Mouse (Mus musculus) layer of hippocampus, postnatal 14 days (tissue): ENCODE measurements around the gene Tmem240. TPM values are rescaled to one million over a fixed set of nuclear protein-coding genes. Genes with fewer than 3 reads are reported as not detected.
"Not testable (repeated sequence)": the region's sequence is repeated elsewhere in the genome, so short reads cannot be mapped to it uniquely, and the experiment has no call there.

Source experiments
- DNase-seq, 2 experiments: peaks; one replicate each; pipeline ENCODE4 v3.0.0; 2021 to 2022; ENCODE audit warnings: low spot score in 2 of 2, mixed read lengths in 1 of 2
- long read RNA-seq, 2 experiments: library from polyadenylated mRNA; stranded (forward); transcript quantifications; one replicate each; pipeline ENCODE4 v2.0.0; 2021
- total RNA-seq, 2 experiments: library from RNA; stranded (reverse); gene quantifications; 2 replicates each; pipeline ENCODE4 v1.2.3; 2021

Tmem240 gene
- total RNA-seq = 10 to 100 TPM; 41.6 to 45.7 TPM
- long read RNA-seq, experiment 1, full-length matches to known transcripts = 6 of 9 reads
- long read RNA-seq, experiment 1, partial matches to known transcripts = 0 of 9 reads
- long read RNA-seq, experiment 1, other reads (novel, unspliced or antisense) = 3 of 9 reads
- long read RNA-seq, experiment 2, full-length matches to known transcripts = 9 of 19 reads
- long read RNA-seq, experiment 2, partial matches to known transcripts = 1 of 19 reads
- long read RNA-seq, experiment 2, other reads (novel, unspliced or antisense) = 9 of 19 reads

DNA sequence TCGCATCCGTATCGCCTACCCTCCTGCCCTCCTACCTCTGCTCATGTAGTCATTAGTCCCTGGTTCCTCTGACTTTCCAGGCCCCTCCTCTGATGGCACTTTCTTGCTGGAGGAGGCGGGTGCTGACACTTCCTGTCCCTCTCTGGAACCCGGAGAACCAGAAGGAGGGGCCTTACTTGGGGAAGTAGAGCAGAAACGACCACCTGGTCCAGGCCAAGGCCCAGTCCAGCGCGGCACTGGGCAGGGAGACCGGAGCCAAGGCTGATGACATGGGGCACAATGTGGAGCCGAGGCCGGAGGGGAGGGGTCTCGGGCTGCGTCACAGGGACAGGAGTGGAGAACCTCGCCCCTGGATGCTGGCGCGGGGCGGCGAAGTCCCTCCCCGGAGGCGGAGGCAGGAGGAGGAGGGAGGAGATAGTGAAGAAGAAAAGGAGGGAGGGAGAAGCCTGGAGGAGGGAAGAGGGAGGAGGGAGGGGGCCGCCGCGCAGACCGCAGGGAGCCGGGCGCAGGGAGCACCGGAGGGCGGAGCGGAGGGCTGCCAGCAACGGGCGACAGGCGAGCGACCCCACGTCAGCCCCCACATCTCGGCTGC, at the start of gene Tmem240:
Gene Tmem240 (plus strand): TSS at position 451 of the 592 bp plus-strand sequence.
- DNase-seq = peak; percentile 86 to 92

DNA sequence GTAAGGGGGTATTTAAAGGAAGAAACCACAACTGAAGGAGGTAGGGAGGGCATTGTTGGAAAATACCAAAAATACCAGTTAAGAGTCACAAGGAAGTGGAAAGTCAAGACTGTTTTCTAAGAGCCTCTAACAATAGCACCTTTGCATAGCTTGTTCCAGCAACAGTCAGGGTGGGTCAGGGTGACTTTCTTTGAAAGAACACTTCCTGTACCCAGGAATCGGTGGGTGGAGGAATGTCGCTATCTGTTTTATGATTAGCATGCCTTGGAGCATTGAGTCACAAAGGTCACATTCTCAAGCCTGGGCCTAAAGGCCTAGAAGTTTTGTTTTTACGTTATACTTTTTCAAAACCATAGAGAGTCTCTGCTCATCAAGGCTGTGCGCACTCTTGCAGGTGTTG, 46.8 kb upstream of the Tmem240 start:
- not testable (repeated sequence) for DNase-seq

DNA sequence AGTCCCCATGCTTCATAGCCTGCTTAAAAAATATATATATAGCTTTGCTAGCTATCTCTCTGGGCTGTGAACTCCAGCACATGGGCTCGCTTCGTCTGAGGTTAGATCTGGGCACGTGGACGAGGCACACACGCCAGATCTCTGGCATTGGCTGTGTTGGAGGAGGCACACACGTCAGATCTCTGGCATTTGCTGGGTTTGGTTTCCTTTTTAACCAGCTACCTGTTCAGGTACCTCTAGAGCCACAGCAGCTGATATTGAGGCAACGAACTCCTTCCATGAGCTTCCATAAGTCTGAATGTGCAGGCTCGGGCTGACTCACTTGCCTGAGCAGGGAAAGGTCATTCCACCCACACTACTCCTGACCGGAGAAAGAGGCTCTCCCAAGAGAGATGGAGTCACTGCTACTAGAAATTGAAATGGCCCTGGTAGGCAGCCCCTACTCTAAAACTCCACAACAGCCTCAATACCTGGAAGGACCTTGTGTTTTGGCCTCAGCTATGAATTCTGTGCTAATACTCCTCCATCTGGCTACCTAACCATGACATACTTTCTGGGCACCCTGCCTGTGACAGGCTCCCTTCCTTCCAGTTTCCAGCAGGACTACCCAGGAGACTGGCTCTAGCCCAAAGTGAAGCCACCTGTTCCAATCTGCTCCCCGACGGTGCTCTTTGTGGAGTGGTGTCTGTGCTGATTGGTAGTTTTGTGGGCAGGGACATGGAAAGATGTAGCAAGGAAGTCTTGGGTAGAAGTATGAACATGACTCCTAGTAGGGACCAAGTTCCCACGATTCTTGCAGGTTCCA, 43.8 kb upstream of the Tmem240 start:
- DNase-seq = peak; percentile 67 to 88

DNA sequence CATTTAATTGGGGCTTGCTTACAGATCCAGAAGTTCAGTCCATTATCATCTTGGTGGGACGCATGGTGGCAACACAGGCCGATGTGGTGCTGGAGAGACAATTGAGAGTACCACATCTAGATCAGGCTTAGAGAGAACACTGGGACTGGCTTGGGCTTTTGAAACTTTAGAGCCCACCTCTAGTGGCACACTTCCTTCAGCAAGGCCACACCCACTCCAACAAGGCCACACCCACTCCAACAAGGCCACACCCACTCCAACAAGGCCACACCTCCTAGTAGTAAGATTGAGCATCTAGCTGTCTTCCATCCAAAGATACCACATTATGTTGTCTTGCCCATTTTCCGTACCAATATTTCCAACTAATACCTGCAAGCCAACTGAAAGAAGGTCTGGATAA, 42.2 kb upstream of the Tmem240 start:
- DNase-seq = no peak

DNA sequence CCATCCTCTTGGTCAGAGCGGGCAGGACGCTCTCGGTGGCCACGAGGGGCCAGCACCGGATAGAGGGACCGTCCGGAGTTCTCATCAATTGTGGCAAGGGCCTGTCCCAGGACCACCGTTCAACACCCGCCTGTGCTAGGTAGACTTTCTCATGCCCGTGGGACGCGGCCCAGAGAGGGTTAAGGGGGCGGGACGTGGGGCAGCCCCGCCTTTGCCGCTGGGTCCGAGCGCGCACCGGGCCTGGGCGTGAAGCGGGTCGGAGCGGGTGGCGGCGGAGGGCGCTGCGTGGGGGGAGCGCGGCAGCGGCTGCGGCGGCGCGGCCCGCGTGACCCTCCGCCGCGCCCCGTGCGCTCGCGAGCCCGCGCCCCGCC, 40.5 kb upstream of the Tmem240 start, which contains the start of gene Fndc10:
Gene Fndc10 (plus strand): TSS at position 232 of the 371 bp plus-strand sequence.
- peak; percentile 66 to 77 for DNase-seq

DNA sequence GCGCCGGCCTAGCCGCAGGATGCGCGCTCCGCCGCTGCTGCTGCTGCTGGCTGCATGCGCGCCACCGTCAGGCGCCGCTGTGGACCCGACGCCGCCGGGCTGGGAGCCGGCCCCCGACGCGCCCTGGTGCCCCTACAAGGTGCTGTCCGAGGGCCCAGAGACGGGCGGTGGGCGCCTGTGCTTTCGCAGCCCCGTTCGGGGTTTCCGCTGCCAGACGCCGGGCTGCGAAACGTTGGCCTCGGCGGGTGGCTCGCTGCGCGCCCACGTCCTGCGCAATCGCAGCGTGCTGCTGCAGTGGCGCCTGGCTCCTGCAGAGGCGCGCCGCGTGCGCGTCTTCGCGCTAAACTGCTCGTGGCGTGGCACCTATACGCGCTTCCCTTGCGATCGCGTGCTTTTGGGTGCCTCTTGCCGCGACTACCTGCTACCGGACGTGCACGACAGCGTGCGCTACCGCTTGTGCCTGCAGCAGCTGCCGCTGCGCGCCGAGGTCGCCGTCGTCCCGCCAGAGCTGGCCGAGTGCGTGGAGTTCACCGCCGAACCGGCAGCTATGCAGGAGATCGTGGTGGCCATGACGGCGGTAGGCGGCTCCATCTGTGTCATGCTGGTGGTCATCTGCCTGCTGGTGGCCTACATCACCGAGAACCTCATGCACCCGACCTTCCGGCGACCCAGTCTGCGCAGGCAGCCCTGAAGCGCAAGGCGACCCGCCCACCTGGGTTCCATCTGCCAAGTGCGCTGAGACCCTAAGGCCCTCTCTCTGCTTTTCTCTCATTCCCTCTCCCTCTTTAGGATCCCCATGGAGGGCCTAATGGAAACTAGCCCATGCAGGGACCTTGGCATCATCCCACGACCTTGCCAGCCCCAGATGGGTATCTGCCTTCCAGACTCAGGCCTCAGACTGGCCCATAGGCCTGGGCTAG, 39.9 kb upstream of the Tmem240 start:
- peak; percentile 77 to 79 for DNase-seq

DNA sequence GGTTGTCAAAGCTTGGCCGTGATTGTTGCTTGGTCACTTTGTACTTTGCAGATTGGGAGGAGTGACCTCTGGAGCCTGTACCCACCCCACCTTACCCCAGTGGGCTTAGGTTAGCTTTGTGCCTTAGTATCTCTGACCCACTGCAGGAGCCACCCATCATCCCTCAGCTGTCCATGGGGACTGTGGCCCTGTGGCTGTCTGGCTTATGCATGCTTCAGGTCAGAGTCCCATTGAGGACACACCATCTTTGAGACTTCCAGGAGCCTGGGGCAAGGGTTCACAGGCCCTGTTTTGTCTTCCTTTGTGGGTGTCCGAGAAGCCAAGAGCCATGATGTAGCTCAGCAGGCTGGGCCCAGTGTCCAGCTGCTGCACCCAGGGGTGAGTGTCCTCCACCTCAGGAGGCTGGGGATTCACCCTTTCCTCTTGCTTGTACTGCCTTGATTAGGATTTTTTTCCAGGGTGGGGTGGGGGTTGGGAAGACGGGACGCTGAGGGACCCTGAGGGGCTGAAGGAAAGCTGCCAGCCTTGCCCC, 39.0 kb upstream of the Tmem240 start:
- no peak for DNase-seq

GRCm38 (mm10) chr4:155696261-155697255, 38.0 kb upstream of the Tmem240 start:
- no peak for DNase-seq

DNA sequence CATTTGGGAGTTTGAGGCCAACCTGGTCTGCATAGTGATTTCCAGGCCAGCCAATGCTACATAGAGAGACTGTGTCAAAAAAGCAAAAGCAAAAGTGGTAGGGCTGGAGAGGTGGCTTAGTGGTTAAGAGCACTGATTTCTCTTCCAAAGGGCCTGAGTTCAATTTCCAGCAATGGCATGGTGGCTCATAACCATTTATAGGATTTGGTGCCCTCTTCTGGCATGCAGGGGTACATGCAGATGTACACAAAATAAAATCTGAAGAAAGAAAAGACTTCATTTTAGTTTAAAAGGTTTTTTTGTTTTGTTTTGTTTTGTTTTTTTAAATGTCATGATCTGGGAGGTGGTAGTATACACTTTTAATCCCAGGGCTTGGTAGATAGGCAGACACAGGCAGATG, 34.2 kb upstream of the Tmem240 start:
- DNase-seq = no peak

DNA sequence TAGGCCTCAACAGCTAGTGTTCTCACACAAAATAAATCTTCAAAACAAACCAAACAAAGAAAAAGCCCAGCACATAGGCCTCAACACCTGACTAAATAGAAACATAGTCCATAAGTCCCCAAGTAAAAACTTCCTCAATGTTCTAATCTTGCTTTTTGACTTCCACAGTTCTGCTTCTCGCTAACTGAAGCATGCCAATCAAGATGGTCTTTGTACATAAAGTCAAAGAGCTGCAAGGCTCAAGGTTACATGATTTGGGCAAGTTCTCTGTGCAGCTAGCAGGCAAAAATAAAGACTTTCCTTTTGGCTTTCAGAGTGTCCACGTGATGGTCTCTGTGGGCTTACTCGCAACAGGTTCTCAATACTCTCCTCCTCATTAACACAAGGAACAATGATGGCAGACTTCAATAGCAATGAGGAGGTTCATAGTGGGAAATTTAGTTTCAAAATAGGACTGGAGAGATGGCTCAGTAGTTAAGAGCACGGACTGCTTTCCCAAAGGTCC, 31.1 kb upstream of the Tmem240 start:
- no peak for DNase-seq

- peak; percentile 96 to 98 for DNase-seq
These were observed 29.6 kb upstream of the Tmem240 start, which contains the start of gene Ssu72 for GRCm38 (mm10) chr4:155704721-155705591. Ssu72 (plus strand) TSS chr4:155704800.

- DNase-seq = no peak
These were observed 29.0 kb upstream of the Tmem240 start for GRCm38 (mm10) chr4:155705592-155705929.

GRCm38 (mm10) chr4:155708582-155708981, 26.0 kb upstream of the Tmem240 start:
- no peak for DNase-seq

- DNase-seq = no peak
These were observed 25.6 kb upstream of the Tmem240 start for GRCm38 (mm10) chr4:155708988-155709387.

DNA sequence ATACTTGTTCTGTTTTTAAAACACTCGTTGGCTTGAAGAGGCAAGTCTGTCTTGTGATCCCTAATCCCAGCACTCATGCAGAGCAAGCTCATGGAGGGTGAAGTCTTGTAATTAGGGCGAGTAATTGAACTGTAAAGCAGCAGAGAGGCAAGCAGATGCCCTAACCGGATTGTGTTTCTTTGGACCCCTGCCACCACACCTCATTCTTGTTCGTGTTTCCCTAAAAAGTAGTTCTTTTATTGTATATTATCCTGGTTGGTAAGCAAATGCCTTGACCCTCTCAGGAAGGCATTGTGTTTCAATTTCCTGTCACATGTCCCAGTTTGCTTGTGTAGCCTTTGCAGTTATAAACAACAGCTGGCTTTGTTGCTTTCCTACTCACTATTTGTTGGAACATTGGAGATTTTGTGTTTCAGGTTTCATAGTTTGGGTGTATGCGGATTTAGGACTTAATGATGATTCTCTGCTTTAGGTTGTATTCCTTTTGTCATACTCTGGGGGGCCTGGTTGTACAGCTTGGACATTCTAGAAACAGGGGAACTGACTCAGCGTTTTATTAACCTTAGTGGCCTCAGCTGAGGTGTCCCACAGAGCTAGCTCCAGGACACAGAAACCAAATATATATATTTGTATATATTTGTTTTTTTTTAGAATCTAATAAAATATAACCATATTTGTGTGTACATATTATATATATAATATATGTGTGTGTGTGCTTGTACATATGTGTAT, 23.9 kb upstream of the Tmem240 start:
- no peak for DNase-seq

DNA sequence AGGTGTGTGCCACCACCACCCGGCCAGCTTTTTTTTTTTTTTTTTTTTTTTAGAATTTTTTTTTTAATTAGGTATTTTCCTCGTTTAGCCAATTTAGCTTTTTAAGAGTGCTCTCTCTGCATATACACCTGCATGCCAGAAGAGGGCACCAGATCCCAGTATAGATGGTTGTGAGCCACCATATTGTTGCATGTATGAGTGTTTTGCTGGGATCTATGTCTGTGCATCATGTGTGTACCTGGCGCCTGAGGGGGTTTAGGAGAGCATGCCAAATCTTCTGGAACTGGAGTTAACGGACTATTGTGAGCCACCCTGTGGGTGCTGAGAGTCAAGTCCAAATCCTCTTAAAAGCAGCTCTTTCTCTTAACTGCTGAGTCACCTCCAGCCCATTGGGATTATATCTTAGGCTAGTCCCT, 12.9 kb upstream of the Tmem240 start:
- DNase-seq = no peak

- no peak for DNase-seq
These were observed 6.6 kb upstream of the Tmem240 start for GRCm38 (mm10) chr4:155727993-155728392.

GRCm38 (mm10) chr4:155733267-155733666, 1.3 kb upstream of the Tmem240 start:
- no peak for DNase-seq
